Mouse (Mus musculus): Measurements from ENCODE around the gene Anp32e.

DNA sequence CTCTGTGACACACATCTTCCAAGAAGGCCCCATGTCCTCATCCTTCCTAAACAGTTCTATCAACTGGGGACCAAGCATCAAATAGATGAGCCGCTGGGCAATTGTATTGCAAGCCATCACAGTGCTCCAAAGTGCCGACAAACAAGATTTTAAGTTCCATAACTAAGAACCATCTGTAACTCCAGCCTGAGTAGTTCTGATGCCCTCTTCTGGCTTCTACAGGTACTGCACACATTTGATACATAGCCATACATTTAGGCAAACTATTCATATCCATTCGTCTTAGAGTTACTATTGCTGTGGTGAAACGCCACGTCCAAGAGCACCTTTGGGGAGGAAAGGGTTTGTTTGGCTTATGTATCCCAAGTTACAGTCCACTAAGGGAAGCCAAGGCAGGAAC lies 30.0 kb downstream of the Anp32e start:
- TF ChIP-seq GATA1 (IDR thresholded peaks at IDR 0.05; ENCODE audit: low read length) (no peak), TAL1 (IDR thresholded peaks at IDR 0.05; ENCODE audit: low read length) (no peak)
